18 mouse cellular contexts compared by ENCODE assay signal in the genomic region with DNA sequence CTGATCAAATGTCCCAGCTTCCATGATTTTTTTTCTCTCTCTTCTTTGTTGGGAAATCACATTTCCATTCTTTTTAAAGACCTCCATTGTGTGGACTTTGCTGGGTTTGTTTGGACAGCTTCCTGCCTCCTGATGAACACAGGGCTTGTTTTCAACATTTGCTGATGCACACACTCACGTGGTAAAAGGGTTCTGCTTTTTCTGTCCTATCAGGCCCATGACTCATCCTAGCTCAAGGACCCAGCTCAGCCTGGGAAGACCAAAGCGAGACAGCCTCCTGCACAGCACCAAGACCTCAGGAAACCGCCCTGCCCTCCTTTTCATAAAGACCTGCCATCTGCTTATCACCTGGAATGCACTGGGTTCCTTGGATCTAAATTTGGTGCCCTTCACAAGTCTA. TPM values are rescaled to one million over a fixed set of nuclear protein-coding genes. Genes with fewer than 3 reads are reported as not detected.
A peak's percentile ranks its signal among the peaks of the same experiment; 100 is the strongest.
DNase-seq lines count a peak whose midpoint lies in the region; TF ChIP-seq lines count a peak whose summit lies in the region.
"Had no signal": no experiment of that assay in that cellular context is flagged by ENCODE, and none has a peak within 500 bp of the region (broad histone marks: within the 10 kb centered on the region; RNA-seq: fewer than 3 reads in every experiment).

No protein-coding gene starts in this region.

- WGBS in midbrain, embryonic 10.5 days: 57% methylated on average over 3 of the region's 3 CpGs

- DNase-seq in adrenal gland, adult (ENCODE audit: inconsistent age in 2 of 2, low spot score in 1 of 2): peak; percentile 80 to 89
- DNase-seq in adrenal gland, postnatal 4 days (ENCODE audit: low spot score in 2 of 2): no peak
- no peak for DNase-seq in left cerebral cortex, adult 2 months (ENCODE audit: extremely low spot score in 1 of 2, low spot score in 2 of 2)
- no peak for DNase-seq in left cerebral cortex, postnatal 4 days
- DNase-seq in adrenal gland, adult 2 months: peak; percentile 80
- DNase-seq in kidney, adult 9 months: no peak
- no peak for DNase-seq in midbrain, embryonic 10.5 days (ENCODE audit: low spot score)
- DNase-seq: cerebellum, postnatal 10 days; heart, postnatal 4 days; kidney, adult 2 months; kidney, postnatal 25 days; lung, postnatal 10 days; retina, postnatal 1 day had no signal

- H3K27ac ChIP-seq in left cerebral cortex, adult 2 months: peak overlapping the region; percentile 53; the same call in 1 of the 2 replicates
- peak overlapping the region; percentile 79 for H3K27ac ChIP-seq in cortical plate, adult 2 months (ENCODE audit: insufficient read depth, low read length)
- no peak overlapping the region for H3K27ac ChIP-seq in midbrain, embryonic 10.5 days (replicated peaks)
- H3K27ac ChIP-seq: heart, embryonic 13.5 days; limb, embryonic 12.5 days; liver, embryonic 14.5 days; neural tube, embryonic 12.5 days had no signal

- no peaks in the 10 kb centered on the region for H3K27me3 ChIP-seq in midbrain, embryonic 10.5 days (ENCODE audit: low read depth, poor library complexity, severe bottlenecking)
- H3K27me3 ChIP-seq: neural tube, embryonic 12.5 days had no signal

- no peaks in the 10 kb centered on the region for H3K36me3 ChIP-seq in midbrain, embryonic 10.5 days
- H3K36me3 ChIP-seq: heart, embryonic 13.5 days; limb, embryonic 12.5 days; neural tube, embryonic 12.5 days had no signal

- H3K4me3 ChIP-seq in left cerebral cortex, adult 2 months: no peak overlapping the region
- no peak overlapping the region for H3K4me3 ChIP-seq in cortical plate, adult 2 months (ENCODE audit: insufficient read depth, low read length)
- H3K4me3 ChIP-seq in midbrain, embryonic 10.5 days: no peak overlapping the region
- H3K4me3 ChIP-seq: heart, embryonic 13.5 days; limb, embryonic 12.5 days; neural tube, embryonic 12.5 days had no signal

- no peak for TF ChIP-seq POLR2A in cortical plate, adult 2 months (IDR thresholded peaks at IDR 0.05; ENCODE audit: extremely low read depth, insufficient read depth, low read length)

- no peaks in the 10 kb centered on the region; the same call in 1 of the 2 replicates for H3K9me3 ChIP-seq in midbrain, embryonic 10.5 days (replicated peaks)
- H3K9me3 ChIP-seq: neural tube, embryonic 12.5 days had no signal

- H3K4me1 ChIP-seq in cortical plate, adult 2 months (ENCODE audit: control insufficient read depth, insufficient read depth, low read length): peaks cover 2% of the 10 kb centered on the region
- no peaks in the 10 kb centered on the region for H3K4me1 ChIP-seq in midbrain, embryonic 10.5 days
- H3K4me1 ChIP-seq: limb, embryonic 12.5 days; neural tube, embryonic 12.5 days had no signal

- no peak for TF ChIP-seq CTCF in left cerebral cortex, adult 2 months (IDR thresholded peaks at IDR 0.05)
- TF ChIP-seq CTCF in cortical plate, adult 2 months (IDR thresholded peaks at IDR 0.05; ENCODE audit: extremely low read depth, insufficient read depth, low read length): no peak

- intact Hi-C loops in left cerebral cortex, adult 2 months (cut with DNase I): no loop called here
- intact Hi-C loops in left cerebral cortex, postnatal 4 days (cut with DNase I): no loop called here

RNA-seq across cellular contexts. Expression of a gene that starts 15.9 kb away (rescaled TPM):
- 1 to 10 TPM; 9.1 to 9.5 TPM for total RNA-seq in adrenal gland, postnatal 4 days (2021)
- 100 to 1,000 TPM; 208 to 221 TPM for total RNA-seq in left cerebral cortex, adult 2 months (2021)
- total RNA-seq in left cerebral cortex, postnatal 4 days (2021): 10 to 100 TPM; 62.3 to 64.6 TPM
- total RNA-seq in adrenal gland, adult 2 months (2021): 1 to 10 TPM; 5.3 to 5.4 TPM
- 8.0 and 8.6 TPM in 2 replicates for polyA plus RNA-seq in adrenal gland, adult 2 months (2012; rRNA removed)
- 184 and 196 TPM in 2 replicates for polyA plus RNA-seq in cortical plate, adult 2 months (2012; rRNA removed)
- 2.1 and 2.3 TPM in 2 replicates for polyA plus RNA-seq in midbrain, embryonic 10.5 days (2016; fragmentation: Nextera tagmentation; extraction: Ambion mirVana)

Comparison
In these comparisons a context has a peak if more than half of its experiments do, and no peak if none do; other contexts are left out.
1. DNase-seq: peak in adrenal gland, adult (2 of 2) and adrenal gland, adult 2 months (single experiment); none in adrenal gland, postnatal 4 days (0 of 2), left cerebral cortex, adult 2 months (0 of 2), left cerebral cortex, postnatal 4 days (single experiment), kidney, adult 9 months (single experiment) and midbrain, embryonic 10.5 days (single experiment).
2. RNA of a gene that starts 15.9 kb away (total RNA-seq): 208 to 221 TPM in left cerebral cortex, adult 2 months and 62.3 to 64.6 TPM in left cerebral cortex, postnatal 4 days; 9.1 to 9.5 TPM in adrenal gland, postnatal 4 days and 5.3 to 5.4 TPM in adrenal gland, adult 2 months; every median in the first group is over 4 times any median in the second.